Comparison of ENCODE assay signal across 10 mouse cellular contexts in the genomic region with DNA sequence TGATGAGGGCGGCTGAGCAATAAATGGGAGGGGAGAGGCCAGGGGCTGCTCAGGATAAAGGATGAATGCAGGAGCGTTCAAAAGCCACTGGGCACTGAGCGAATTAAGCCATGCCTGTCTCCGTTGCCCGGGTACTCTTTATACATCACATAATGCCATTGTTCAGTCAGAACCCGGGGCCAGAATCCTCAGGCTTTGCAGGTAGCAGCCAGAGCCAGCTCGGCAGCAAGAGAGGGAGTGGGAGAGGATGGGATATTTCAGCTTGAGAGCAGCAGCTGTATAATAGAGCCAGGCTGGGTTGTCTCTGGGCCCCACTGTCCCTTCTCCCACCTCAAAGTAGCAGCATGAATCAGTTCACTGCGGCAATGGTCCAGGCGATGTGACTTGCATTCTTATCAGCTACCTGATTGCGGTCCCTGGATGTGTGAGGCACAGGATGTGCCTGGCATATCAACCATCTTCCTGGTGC.
DNase-seq lines count a peak whose midpoint lies in the region; ATAC-seq lines count a peak whose summit lies in the region.
"Had no signal": no experiment of that assay in that cellular context is flagged by ENCODE, and none has a peak within 500 bp of the region (broad histone marks: within the 10 kb centered on the region; RNA-seq: fewer than 3 reads in every experiment).

No protein-coding gene starts in this region.

- H3K27me3 ChIP-seq in forebrain, embryonic 12.5 days: peaks cover 17% of the 10 kb centered on the region
- H3K27me3 ChIP-seq in midbrain, embryonic 16.5 days (ENCODE audit: control insufficient read depth, insufficient read depth, low read depth, low read length): no peaks in the 10 kb centered on the region
- H3K27me3 ChIP-seq: intestine, embryonic 15.5 days had no signal

- H3K4me3 ChIP-seq in forebrain, embryonic 12.5 days (replicated peaks): no peak overlapping the region
- no peak overlapping the region for H3K4me3 ChIP-seq in midbrain, embryonic 16.5 days (ENCODE audit: low read depth, low read length)
- H3K4me3 ChIP-seq: intestine, embryonic 15.5 days had no signal

- H3K9me3 ChIP-seq in forebrain, embryonic 12.5 days: no peaks in the 10 kb centered on the region
- no peaks in the 10 kb centered on the region for H3K9me3 ChIP-seq in midbrain, embryonic 16.5 days (replicated peaks; ENCODE audit: control insufficient read depth, low read length, poor library complexity, severe bottlenecking)
- H3K9me3 ChIP-seq: intestine, embryonic 15.5 days had no signal

- peak; percentile 82 for ATAC-seq in forebrain, embryonic 12.5 days (ENCODE audit: low FRiP score)
- ATAC-seq in midbrain, embryonic 16.5 days: peak; percentile 83
- ATAC-seq: intestine, embryonic 15.5 days had no signal

- DNase-seq in brain, embryonic 18.5 days (ENCODE audit: low read depth, low spot score): peak; percentile 74
- DNase-seq in layer of hippocampus, adult 8-10 months (ENCODE audit: low spot score in 2 of 2): peak; percentile 57 to 60
- DNase-seq in ovary, postnatal 36 days (ENCODE audit: low spot score): no peak
- no peak for DNase-seq in lung, adult 18-20 months
- DNase-seq in thymus, postnatal 0 days (ENCODE audit: low spot score): no peak
- no peak for DNase-seq in lung, postnatal 10 days

- H3K4me2 ChIP-seq in forebrain, embryonic 12.5 days: peak overlapping the region; percentile 36
- peak overlapping the region; percentile 27 for H3K4me2 ChIP-seq in midbrain, embryonic 16.5 days (ENCODE audit: low read length)
- H3K4me2 ChIP-seq: intestine, embryonic 15.5 days; liver, embryonic 11.5 days had no signal

- H3K27ac ChIP-seq in forebrain, embryonic 12.5 days: peak overlapping the region; percentile 99
- H3K27ac ChIP-seq in midbrain, embryonic 16.5 days (ENCODE audit: low read length): peak overlapping the region; percentile 98
- H3K27ac ChIP-seq: intestine, embryonic 15.5 days had no signal

- peaks cover 56% of the 10 kb centered on the region for H3K4me1 ChIP-seq in forebrain, embryonic 12.5 days
- H3K4me1 ChIP-seq in midbrain, embryonic 16.5 days (ENCODE audit: control insufficient read depth, insufficient read depth, low read length): peaks cover 43% of the 10 kb centered on the region

- H3K9ac ChIP-seq in forebrain, embryonic 12.5 days: 0 out of 2 replicates have a peak overlapping the region, but pooled peaks have one; percentile 33
- H3K9ac ChIP-seq in midbrain, embryonic 16.5 days (ENCODE audit: low read depth, low read length): peak overlapping the region; percentile 55
- H3K9ac ChIP-seq: intestine, embryonic 15.5 days had no signal

- WGBS in forebrain, embryonic 12.5 days: 5% methylated on average over 10 of the region's 10 CpGs
- 9% methylated on average over 10 of the region's 10 CpGs for WGBS in midbrain, embryonic 16.5 days

- no peaks in the 10 kb centered on the region for H3K36me3 ChIP-seq in forebrain, embryonic 12.5 days (replicated peaks)
- no peaks in the 10 kb centered on the region for H3K36me3 ChIP-seq in midbrain, embryonic 16.5 days (ENCODE audit: control insufficient read depth, insufficient read depth, low read length)
- H3K36me3 ChIP-seq: intestine, embryonic 15.5 days had no signal

Comparison
In these comparisons a context has a peak if more than half of its experiments do, and no peak if none do; other contexts are left out.
1. DNase-seq: peak in brain, embryonic 18.5 days (single experiment) and layer of hippocampus, adult 8-10 months (2 of 2); none in ovary, postnatal 36 days (single experiment), lung, adult 18-20 months (0 of 2), thymus, postnatal 0 days (single experiment) and lung, postnatal 10 days (single experiment).